Mouse (Mus musculus) gastrocnemius, adult 2 months (tissue): ENCODE measurements around the gene Camsap2. TPM values are rescaled to one million over a fixed set of nuclear protein-coding genes. Genes with fewer than 3 reads are reported as not detected.

ENCODE experiments used
- DNase-seq: peaks from one replicate; pipeline ENCODE4 v3.0.0; 2022
- H3K27ac ChIP-seq: fragments of 200-600 bp; 2 replicates; pipeline ENCODE4 v1.8.1; 2022; ENCODE audit warnings: mild to moderate bottlenecking
- H3K4me3 ChIP-seq: fragments of 200-600 bp; 2 replicates; pipeline ENCODE4 v1.8.1; 2022; ENCODE audit warnings: mild to moderate bottlenecking, moderate library complexity
- CTCF ChIP-seq: fragments of 200-600 bp; IDR thresholded peaks from 2 replicates; pipeline ENCODE4 v1.8.1; 2022; ENCODE audit warnings: antibody characterized with exemption, mild to moderate bottlenecking, moderate library complexity
- intact Hi-C: fragments of 180-260 bp; cut with DNase I; formaldehyde crosslinking; loops from one replicate; pipeline ENCODE4 v1.15.1; 2025
- total RNA-seq, 2 experiments: library from RNA; stranded (reverse); gene quantifications; 2 replicates each; pipeline ENCODE4 v1.2.3; 2021

Camsap2 gene
- total RNA-seq, 2 experiments from 2014 or later: 8.3 to 12.4 TPM

DNA sequence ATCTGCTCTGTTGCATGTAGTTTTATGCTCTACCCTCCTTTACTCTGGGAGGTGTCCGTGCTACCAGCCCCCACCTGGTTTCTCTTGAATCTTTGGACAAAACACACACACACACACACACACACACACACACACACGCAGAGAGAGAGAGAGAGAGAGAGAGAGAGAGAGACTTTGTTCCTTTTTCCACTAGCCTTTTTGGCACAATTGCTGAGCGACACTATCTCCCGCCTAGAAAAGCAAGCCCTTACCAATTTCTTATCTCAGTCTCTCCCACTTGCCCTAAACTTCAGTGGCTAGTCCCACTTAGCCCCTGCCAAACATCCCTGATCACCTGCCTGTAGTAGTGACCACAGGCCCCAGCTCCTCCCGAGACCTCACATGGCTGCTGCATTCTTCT is 101.4 kb downstream of the Camsap2 start:
- no peak for TF ChIP-seq CTCF
- no peak overlapping the region for H3K4me3 ChIP-seq
- no peak for DNase-seq
- intact Hi-C loops: no loop called here
- H3K27ac ChIP-seq: no peak overlapping the region

GRCm38 (mm10) chr1:136241801-136242200 is 104.1 kb downstream of the Camsap2 start:
- DNase-seq: no peak
- no peak overlapping the region for H3K4me3 ChIP-seq
- TF ChIP-seq CTCF: no peak
- no peak overlapping the region for H3K27ac ChIP-seq
- intact Hi-C loops: no loop called here

DNA sequence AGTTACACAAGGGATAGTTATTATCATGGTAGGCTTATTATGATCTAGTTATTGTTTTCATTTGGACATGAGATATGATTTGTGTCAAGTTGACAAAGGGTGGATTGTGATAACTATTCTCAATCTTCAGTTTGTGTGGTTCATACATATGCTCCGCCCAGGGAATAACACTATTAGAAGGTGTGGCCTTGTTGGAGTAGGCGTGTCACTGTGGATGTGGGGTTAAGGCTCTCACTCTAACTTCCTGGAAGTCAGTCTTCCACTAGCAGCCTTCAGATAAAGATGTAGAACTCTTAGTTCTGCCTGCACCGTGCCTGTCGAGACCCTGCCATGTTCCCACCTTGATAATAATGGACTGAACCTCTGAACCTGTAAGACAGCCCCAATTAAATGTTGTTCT is 107.4 kb downstream of the Camsap2 start:
- Histone ChIP-seq H3K27ac (no peak overlapping the region), H3K4me3 (no peak overlapping the region)
- no peak for DNase-seq
- intact Hi-C loops: no loop called here
- TF ChIP-seq CTCF: no peak

- intact Hi-C loops: no loop called here
- TF ChIP-seq CTCF: peak; percentile 35
- no peak for DNase-seq
- H3K27ac ChIP-seq: no peak overlapping the region
- peak overlapping the region; percentile 73 for H3K4me3 ChIP-seq
Observed at GRCm38 (mm10) chr1:136234595-136235092, 111.3 kb downstream of the Camsap2 start.

GRCm38 (mm10) chr1:136233892-136234594 is 111.9 kb downstream of the Camsap2 start, which contains the start of gene Inava:
Gene Inava (minus strand): TSS chr1:136234264.
- peak; percentile 30 for DNase-seq
- H3K27ac ChIP-seq: no peak within 1 kb of the TSS
- H3K4me3 ChIP-seq: peak within 1 kb of the TSS; percentile 73
- TF ChIP-seq CTCF: no peak
- intact Hi-C loops: no loop called here

DNA sequence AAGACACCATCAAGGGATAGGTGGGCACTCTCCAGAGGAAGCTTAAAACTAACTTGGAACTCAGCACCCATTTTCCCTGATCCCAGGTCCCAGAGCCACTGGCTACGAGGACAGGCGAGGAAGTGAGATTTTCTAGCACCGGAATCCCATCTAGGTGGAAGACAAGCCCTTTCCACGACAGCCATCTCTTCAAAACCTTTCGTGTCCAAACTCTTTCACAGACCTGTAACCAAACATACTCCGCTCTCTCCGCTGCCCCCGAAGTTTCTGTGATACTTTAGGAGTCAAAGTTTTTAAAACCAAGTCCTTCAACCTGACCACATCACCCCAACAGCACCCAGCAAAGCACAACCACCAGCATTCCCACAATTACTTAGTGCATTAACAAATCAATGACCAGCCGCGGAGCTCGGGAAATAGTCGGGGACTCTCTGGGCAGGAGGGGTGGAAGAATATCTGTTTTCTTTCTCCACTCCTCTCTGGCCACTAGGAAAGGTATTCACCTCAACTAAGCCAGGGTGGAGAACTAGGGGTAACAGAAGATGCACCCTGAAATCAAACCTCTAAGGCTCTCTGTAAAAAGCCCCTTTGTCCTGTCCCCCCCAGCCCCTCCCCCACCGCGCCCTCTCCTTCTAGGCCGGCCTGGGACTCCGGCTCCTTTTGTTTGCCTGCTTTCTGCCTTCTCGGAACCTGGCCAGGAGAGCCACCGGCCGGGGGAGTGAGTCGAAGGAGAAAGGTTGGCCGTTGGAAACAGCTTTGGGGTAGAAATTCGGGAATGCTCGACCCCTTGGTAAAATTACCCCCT is 112.7 kb downstream of the Camsap2 start:
- Histone ChIP-seq H3K27ac (no peak overlapping the region), H3K4me3 (peak overlapping the region; percentile 73)
- TF ChIP-seq CTCF: no peak
- intact Hi-C loops: no loop called here
- no peak for DNase-seq

- TF ChIP-seq CTCF: no peak
- DNase-seq: no peak
- Histone ChIP-seq H3K4me3 (no peak overlapping the region), H3K27ac (no peak overlapping the region)
- intact Hi-C loops: no loop called here
Observed at GRCm38 (mm10) chr1:136232285-136232926, 113.5 kb downstream of the Camsap2 start.

DNA sequence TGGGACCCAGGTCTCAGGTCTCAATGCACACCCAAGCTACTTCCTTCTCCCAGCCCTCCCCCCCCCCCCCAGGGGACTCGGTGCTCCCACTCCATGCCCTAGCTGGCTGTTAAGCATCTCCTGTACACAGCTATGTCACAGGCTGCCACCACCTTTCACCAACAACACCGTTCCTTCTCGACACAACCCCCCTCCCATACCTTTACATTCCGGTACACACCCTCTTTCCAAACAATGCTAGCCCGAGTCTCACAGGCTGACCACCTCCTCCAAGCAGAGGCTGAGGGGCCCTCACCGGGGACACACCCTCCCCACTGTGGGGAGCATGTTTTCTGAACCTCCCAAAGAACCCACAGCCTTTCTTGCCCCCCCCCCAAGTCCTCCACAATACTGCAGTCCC is 114.3 kb downstream of the Camsap2 start:
- no peak overlapping the region for H3K4me3 ChIP-seq

DNA sequence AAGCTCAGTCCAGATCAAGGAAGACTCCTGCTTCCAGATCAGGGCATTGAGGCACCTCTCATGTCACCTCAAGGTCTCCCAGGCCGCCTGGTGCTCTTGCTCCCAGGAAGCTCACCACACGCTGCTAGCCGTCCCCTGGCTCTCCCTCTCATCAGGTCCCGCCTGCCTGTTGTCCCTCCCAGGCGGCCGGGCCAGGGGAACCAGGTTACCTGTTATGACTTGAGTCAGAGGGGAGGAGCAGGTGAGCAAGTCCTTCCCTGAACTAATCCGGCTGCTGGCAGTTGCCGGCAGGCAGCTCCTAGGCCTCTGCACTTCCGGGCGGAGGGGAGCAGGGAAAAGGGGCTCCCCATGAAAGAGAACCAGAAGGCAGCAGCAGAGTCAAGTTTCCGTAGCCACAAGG is 115.7 kb downstream of the Camsap2 start:
- DNase-seq: no peak
- intact Hi-C loops: no loop called here
- Histone ChIP-seq H3K4me3 (no peak overlapping the region), H3K27ac (no peak overlapping the region)
- no peak for TF ChIP-seq CTCF

More for the DNA sequence above, 114.3 kb downstream of the Camsap2 start:
- no peak overlapping the region for H3K27ac ChIP-seq
- intact Hi-C loops: no loop called here
- no peak for DNase-seq
- TF ChIP-seq CTCF: no peak

DNA sequence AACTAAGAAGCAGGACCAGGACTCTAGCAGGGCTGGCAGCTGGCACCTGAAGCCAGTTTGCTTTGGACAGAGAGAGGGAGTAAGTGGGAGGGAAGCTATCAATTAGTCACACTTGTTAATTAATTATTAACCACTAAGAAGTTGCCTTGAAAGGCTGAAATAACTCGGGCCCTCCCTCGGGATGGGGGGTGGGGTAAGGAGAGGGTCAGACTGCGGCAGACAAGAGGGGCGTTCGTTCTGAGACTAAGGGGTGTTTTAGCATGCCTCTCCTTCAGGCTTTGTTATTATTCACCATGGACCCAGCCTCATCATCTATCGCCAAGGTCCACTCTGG is 116.9 kb downstream of the Camsap2 start:
- no peak for DNase-seq
- H3K4me3 ChIP-seq: no peak overlapping the region
- TF ChIP-seq CTCF: no peak
- intact Hi-C loops: no loop called here
- H3K27ac ChIP-seq: no peak overlapping the region

- Histone ChIP-seq H3K27ac (no peak overlapping the region), H3K4me3 (no peak overlapping the region)
- intact Hi-C loops: no loop called here
- TF ChIP-seq CTCF: no peak
- peak; percentile 23 for DNase-seq
Observed at GRCm38 (mm10) chr1:136228328-136229039, 117.4 kb downstream of the Camsap2 start.

- peak; percentile 30 for DNase-seq
- Histone ChIP-seq H3K4me3 (no peak overlapping the region), H3K27ac (no peak overlapping the region)
- intact Hi-C loops: no loop called here
- no peak for TF ChIP-seq CTCF
Observed at GRCm38 (mm10) chr1:136227870-136228269, 118.0 kb downstream of the Camsap2 start.
